Mouse (Mus musculus) liver, postnatal 0 days (tissue): Measurements from ENCODE around the gene Pdia6. TPM values are rescaled to one million over a fixed set of nuclear protein-coding genes. Genes with fewer than 3 reads are reported as not detected.

Experiments
- ATAC-seq: fragments of 200-750 bp; cut with Nextera tagmentation; 2 replicates; pipeline ENCODE4 v1.8.0; 2017; ENCODE audit warnings: mild to moderate bottlenecking, moderate library complexity
- DNase-seq: peaks from one replicate; pipeline ENCODE4 v3.0.0-alpha.2; 2016
- H3K27ac ChIP-seq: fragments of 300-500 bp; sonication (generic); 2 replicates; pipeline ENCODE4 v1.5.1; 2014; ENCODE audit warnings: antibody characterized with exemption, moderate library complexity, mild to moderate bottlenecking, low read depth
- H3K27me3 ChIP-seq: fragments of 300-500 bp; sonication (generic); 2 replicates; pipeline ENCODE4 v1.6.1; 2014; ENCODE audit warnings: low read length, control low read depth, mixed read lengths; ENCODE audit not compliant: insufficient read depth
- H3K36me3 ChIP-seq: fragments of 300-500 bp; sonication (generic); replicated peaks from 2 replicates; pipeline ENCODE4 v1.6.1; 2014; ENCODE audit warnings: mild to moderate bottlenecking, control low read depth, low read length, moderate library complexity, mixed read lengths; ENCODE audit not compliant: insufficient read depth
- H3K4me1 ChIP-seq: fragments of 300-500 bp; sonication (generic); 2 replicates; pipeline ENCODE4 v1.6.1; 2014; ENCODE audit warnings: antibody characterized with exemption, mild to moderate bottlenecking, control low read depth; ENCODE audit not compliant: insufficient read depth
- H3K4me2 ChIP-seq: fragments of 300-500 bp; sonication (generic); 2 replicates; pipeline ENCODE4 v1.6.1; 2014; ENCODE audit warnings: low read depth, mild to moderate bottlenecking, low read length, moderate library complexity, mixed read lengths
- H3K4me3 ChIP-seq: fragments of 300-500 bp; sonication (generic); 2 replicates; pipeline ENCODE4 v1.5.1; 2014; ENCODE audit warnings: low read depth, low read length
- H3K9ac ChIP-seq: fragments of 300-500 bp; sonication (generic); replicated peaks from 2 replicates; pipeline ENCODE4 v1.6.1; 2014; ENCODE audit warnings: mild to moderate bottlenecking, moderate library complexity
- H3K9me3 ChIP-seq: fragments of 300-500 bp; sonication (generic); 2 replicates; pipeline ENCODE4 v1.6.1; 2016; ENCODE audit warnings: mild to moderate bottlenecking, control low read depth, low read length, mixed read lengths
- CTCF ChIP-seq: sonication (generic); IDR thresholded peaks from 2 replicates; pipeline ENCODE4 v1.5.1; 2016; ENCODE audit warnings: antibody characterized with exemption, low read depth
- EP300 ChIP-seq: IDR thresholded peaks from 2 replicates; pipeline ENCODE4 v1.6.1; 2016; ENCODE audit warnings: antibody characterized with exemption, low read depth, mild to moderate bottlenecking
- WGBS: fragments of 180-500 bp; shearing (Covaris S2); extraction: QIAGEN DNeasy Blood & Tissue Kit; methylation state at CpG from one replicate; pipeline ENCODE4 v1.1.7; 2014; ENCODE audit not compliant: insufficient replicate concordance; 5-methylcytosine and 5-hydroxymethylcytosine counted together
- polyA plus RNA-seq: library from polyadenylated mRNA; unstranded; fragments of >200 nt; fragmentation: Nextera tagmentation; extraction: Ambion mirVana; gene quantifications from 2 replicates; pipeline ENCODE4 v1.2.1, GENCODE M21; 2015

Gene Pdia6
- 133 and 141 TPM in 2 replicates for polyA plus RNA-seq

- no peak for TF ChIP-seq EP300
- TF ChIP-seq CTCF: no peak
- ATAC-seq: peak; percentile 100
- Histone ChIP-seq H3K27me3 (no peaks in the 10 kb centered on the region), H3K4me2 (peak within 1 kb of the TSS; percentile 93), H3K4me3 (peak within 1 kb of the TSS; percentile 95), H3K36me3 (peaks cover 13% of the 10 kb centered on the region), H3K4me1 (peaks cover 22% of the 10 kb centered on the region), H3K9ac (peak within 1 kb of the TSS; percentile 92), H3K9me3 (no peaks in the 10 kb centered on the region), H3K27ac (peak within 1 kb of the TSS; percentile 76)
- peak; percentile 94 for DNase-seq
- WGBS: 1% methylated on average over 37 of the region's 48 CpGs
Observed at GRCm38 (mm10) chr12:17265971-17266672, at the start of gene Pdia6. Gene Pdia6, plus strand, starts transcription at chr12:17266545.

GRCm38 (mm10) chr12:17218390-17218789, 48.0 kb upstream of the Pdia6 start:
- Histone ChIP-seq H3K4me2 (no peak overlapping the region), H3K4me1 (no peaks in the 10 kb centered on the region), H3K36me3 (no peaks in the 10 kb centered on the region), H3K27me3 (no peaks in the 10 kb centered on the region), H3K9ac (no peak overlapping the region), H3K9me3 (no peaks in the 10 kb centered on the region), H3K4me3 (no peak overlapping the region), H3K27ac (no peak overlapping the region)
- 67% methylated on average over 8 of the region's 8 CpGs for WGBS
- TF ChIP-seq EP300 (no peak), CTCF (no peak)
- ATAC-seq: no peak
- no peak for DNase-seq

GRCm38 (mm10) chr12:17219107-17219506, 47.2 kb upstream of the Pdia6 start:
- H3K27ac ChIP-seq: no peak overlapping the region
- 34% methylated on average over 4 of the region's 4 CpGs for WGBS
- no peak for DNase-seq

GRCm38 (mm10) chr12:17220631-17221030, 45.7 kb upstream of the Pdia6 start:
- Histone ChIP-seq H3K9me3 (no peaks in the 10 kb centered on the region), H3K36me3 (no peaks in the 10 kb centered on the region), H3K27me3 (no peaks in the 10 kb centered on the region), H3K4me3 (no peak overlapping the region), H3K4me1 (no peaks in the 10 kb centered on the region), H3K4me2 (no peak overlapping the region), H3K9ac (no peak overlapping the region), H3K27ac (no peak overlapping the region)
- no peak for TF ChIP-seq CTCF
- no peak for TF ChIP-seq EP300
- ATAC-seq (no peak), DNase-seq (no peak)
- 65% methylated on average over 5 of the region's 5 CpGs for WGBS

More at GRCm38 (mm10) chr12:17219107-17219506, 47.2 kb upstream of the Pdia6 start:
- no peak for TF ChIP-seq CTCF
- no peak for TF ChIP-seq EP300
- Histone ChIP-seq H3K4me1 (no peaks in the 10 kb centered on the region), H3K9me3 (no peaks in the 10 kb centered on the region), H3K9ac (no peak overlapping the region), H3K4me3 (no peak overlapping the region), H3K36me3 (no peaks in the 10 kb centered on the region), H3K27me3 (no peaks in the 10 kb centered on the region), H3K4me2 (no peak overlapping the region)
- no peak for ATAC-seq

- TF ChIP-seq EP300 (no peak), CTCF (peak; percentile 67)
- WGBS: 42% methylated on average over 5 of the region's 5 CpGs
- Histone ChIP-seq H3K4me2 (no peak overlapping the region), H3K4me3 (no peak overlapping the region), H3K36me3 (no peaks in the 10 kb centered on the region), H3K27me3 (no peaks in the 10 kb centered on the region), H3K9me3 (no peaks in the 10 kb centered on the region), H3K4me1 (no peaks in the 10 kb centered on the region), H3K27ac (no peak overlapping the region), H3K9ac (no peak overlapping the region)
- ATAC-seq: no peak
- DNase-seq: peak; percentile 21
Observed at GRCm38 (mm10) chr12:17221891-17222428, 44.4 kb upstream of the Pdia6 start.

- no peak overlapping the region for H3K4me2 ChIP-seq
- H3K4me3 ChIP-seq: no peak overlapping the region
- 52% methylated on average over 3 of the region's 3 CpGs for WGBS
- H3K27me3 ChIP-seq: no peaks in the 10 kb centered on the region
- H3K36me3 ChIP-seq: no peaks in the 10 kb centered on the region
- ATAC-seq (no peak), DNase-seq (no peak)
- TF ChIP-seq CTCF: no peak
- TF ChIP-seq EP300: no peak
- no peak overlapping the region for H3K27ac ChIP-seq
- no peaks in the 10 kb centered on the region for H3K9me3 ChIP-seq
- no peaks in the 10 kb centered on the region for H3K4me1 ChIP-seq
- H3K9ac ChIP-seq: no peak overlapping the region
Observed at GRCm38 (mm10) chr12:17223050-17223449, 43.3 kb upstream of the Pdia6 start.
